Mouse (Mus musculus) lung, postnatal 4 days (tissue): Measurements from ENCODE around the gene Cdk5r2.
A peak's percentile ranks its signal among the peaks of the same experiment; 100 is the strongest.
"Not testable (repeated sequence)": the region's sequence is repeated elsewhere in the genome, so short reads cannot be mapped to it uniquely, and the experiment has no call there.

Experiments
- DNase-seq, 2 experiments: peaks; one replicate each; pipeline ENCODE4 v3.0.0; 2021

Gene Cdk5r2

GRCm38 (mm10) chr1:74854306-74855056, at the start of gene Cdk5r2:
TSS of gene Cdk5r2 (plus strand) at chr1:74854934.
- peak; percentile 83 to 87 for DNase-seq

GRCm38 (mm10) chr1:74805340-74805835, 49.3 kb upstream of the Cdk5r2 start:
- DNase-seq, result no peak

GRCm38 (mm10) chr1:74805843-74806242, 48.9 kb upstream of the Cdk5r2 start:
- no peak for DNase-seq

GRCm38 (mm10) chr1:74806360-74807311, 48.1 kb upstream of the Cdk5r2 start:
- DNase-seq, result peak in 1 of 2 experiments; percentile 30

- DNase-seq, result peak in 1 of 2 experiments; percentile 27
These were observed 47.1 kb upstream of the Cdk5r2 start for GRCm38 (mm10) chr1:74807551-74808071.

GRCm38 (mm10) chr1:74808078-74808477, 46.7 kb upstream of the Cdk5r2 start:
- peak; percentile 89 to 93 for DNase-seq

GRCm38 (mm10) chr1:74809007-74809406, 45.7 kb upstream of the Cdk5r2 start:
- no peak for DNase-seq

- no peak for DNase-seq
These were observed 39.6 kb upstream of the Cdk5r2 start for GRCm38 (mm10) chr1:74814931-74815647.

GRCm38 (mm10) chr1:74815965-74816364, 38.8 kb upstream of the Cdk5r2 start:
- DNase-seq, result not testable (repeated sequence)

GRCm38 (mm10) chr1:74816612-74817199, 38.0 kb upstream of the Cdk5r2 start:
- DNase-seq, result peak; percentile 93

- no peak for DNase-seq
These were observed 37.5 kb upstream of the Cdk5r2 start for GRCm38 (mm10) chr1:74817219-74817618.

- DNase-seq, result no peak
These were observed 36.2 kb upstream of the Cdk5r2 start for GRCm38 (mm10) chr1:74818509-74818908.

- not testable (repeated sequence) for DNase-seq
These were observed 31.1 kb upstream of the Cdk5r2 start for GRCm38 (mm10) chr1:74823598-74823997.

GRCm38 (mm10) chr1:74824518-74825302, 30.0 kb upstream of the Cdk5r2 start:
- no peak for DNase-seq

GRCm38 (mm10) chr1:74830061-74830460, 24.7 kb upstream of the Cdk5r2 start:
- DNase-seq, result no peak

GRCm38 (mm10) chr1:74833255-74833654, 21.5 kb upstream of the Cdk5r2 start:
- DNase-seq, result no peak

- no peak for DNase-seq
These were observed 11.6 kb upstream of the Cdk5r2 start for GRCm38 (mm10) chr1:74843090-74843489.

GRCm38 (mm10) chr1:74846341-74846740, 8.4 kb upstream of the Cdk5r2 start:
- no peak for DNase-seq

- no peak for DNase-seq
These were observed 5.8 kb upstream of the Cdk5r2 start for GRCm38 (mm10) chr1:74848946-74849345.

- no peak for DNase-seq
These were observed 4.5 kb upstream of the Cdk5r2 start for GRCm38 (mm10) chr1:74850251-74850650.
